7 mouse cellular contexts compared by ENCODE assay signal in the genomic region with DNA sequence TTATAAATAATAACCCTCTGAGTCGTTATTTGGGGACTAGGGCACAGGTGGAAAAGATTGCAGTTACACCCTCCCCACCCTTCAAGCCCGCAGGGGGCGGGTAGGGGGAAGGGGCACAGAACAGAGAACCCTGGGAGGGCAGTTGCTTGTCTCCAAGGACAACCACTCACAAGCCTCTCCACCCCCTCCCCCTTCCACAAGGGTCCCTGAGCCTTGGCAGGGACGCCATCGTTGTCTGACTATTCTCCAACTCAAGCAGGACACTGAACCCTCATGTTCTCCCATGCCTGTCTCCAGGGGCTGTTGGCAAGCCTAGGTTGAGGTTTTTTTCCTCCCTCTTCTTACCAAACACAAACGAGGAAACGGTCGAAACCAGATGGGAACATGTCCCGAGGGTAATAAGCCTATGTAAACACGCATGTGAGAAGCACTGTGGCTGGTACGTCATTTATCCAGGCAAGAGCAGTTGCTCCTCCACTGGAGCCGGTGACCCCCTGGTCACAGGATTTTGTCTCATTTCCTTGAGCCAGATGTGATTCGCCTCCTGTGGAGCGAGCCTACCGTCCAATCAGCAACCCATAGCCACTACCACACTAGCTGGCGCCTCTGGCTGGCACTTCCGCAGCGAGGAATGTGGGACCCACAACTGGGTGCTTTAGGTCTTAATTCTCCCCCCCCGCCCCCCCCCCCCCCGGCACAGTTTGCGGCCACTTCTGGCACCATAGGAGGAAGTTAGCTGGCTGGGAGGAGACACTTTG. TPM values are rescaled to one million over a fixed set of nuclear protein-coding genes. Genes with fewer than 3 reads are reported as not detected.
DNase-seq lines count a peak whose midpoint lies in the region; ATAC-seq and TF ChIP-seq lines count a peak whose summit lies in the region.

No protein-coding gene starts in this region.

- 0 out of 2 replicates have a peak, but pooled peaks cover 3% of the 10 kb centered on the region for H3K9me3 ChIP-seq in embryonic facial prominence, embryonic 10.5 days
- H3K9me3 ChIP-seq in heart, embryonic 12.5 days (replicated peaks), result peaks cover 7% of the 10 kb centered on the region; the same call in 1 of the 2 replicates
- H3K9me3 ChIP-seq in midbrain, embryonic 10.5 days (replicated peaks), result no peaks in the 10 kb centered on the region; the same call in 1 of the 2 replicates

- no peak overlapping the region for H3K27ac ChIP-seq in embryonic facial prominence, embryonic 10.5 days (replicated peaks)
- no peak overlapping the region for H3K27ac ChIP-seq in heart, embryonic 12.5 days (ENCODE audit: poor library complexity, severe bottlenecking)
- H3K27ac ChIP-seq in midbrain, embryonic 10.5 days (replicated peaks), result peak overlapping the region; percentile 69; the same call in 1 of the 2 replicates
- H3K27ac ChIP-seq in layer of hippocampus, adult 2 months, result no peak overlapping the region

- intact Hi-C loops in left cerebral cortex, postnatal 4 days (cut with DNase I), result no loop called here

- peak overlapping the region; percentile 37 for H3K4me3 ChIP-seq in embryonic facial prominence, embryonic 10.5 days
- H3K4me3 ChIP-seq in heart, embryonic 12.5 days, result peak overlapping the region; percentile 14
- H3K4me3 ChIP-seq in midbrain, embryonic 10.5 days, result peak overlapping the region; percentile 18
- H3K4me3 ChIP-seq in layer of hippocampus, adult 2 months, result no peak overlapping the region

- ATAC-seq in heart, embryonic 12.5 days (ENCODE audit: insufficient number of reproducible peaks, low FRiP score), result 0 out of 2 replicates have a peak, but pooled peaks have one; percentile 12

- H3K4me1 ChIP-seq in embryonic facial prominence, embryonic 10.5 days, result peaks cover 43% of the 10 kb centered on the region
- peaks cover 43% of the 10 kb centered on the region for H3K4me1 ChIP-seq in heart, embryonic 12.5 days (replicated peaks)
- peaks cover 46% of the 10 kb centered on the region for H3K4me1 ChIP-seq in midbrain, embryonic 10.5 days

- H3K27me3 ChIP-seq in embryonic facial prominence, embryonic 10.5 days (replicated peaks; ENCODE audit: low read depth, poor library complexity, severe bottlenecking), result peaks cover 44% of the 10 kb centered on the region
- peaks cover 20% of the 10 kb centered on the region for H3K27me3 ChIP-seq in heart, embryonic 12.5 days (replicated peaks)
- peaks cover 45% of the 10 kb centered on the region for H3K27me3 ChIP-seq in midbrain, embryonic 10.5 days (ENCODE audit: low read depth, poor library complexity, severe bottlenecking)

- no peak for TF ChIP-seq CTCF in layer of hippocampus, adult 2 months (conservative IDR thresholded peaks at IDR 0.05)

- peaks cover 16% of the 10 kb centered on the region for H3K36me3 ChIP-seq in embryonic facial prominence, embryonic 10.5 days (replicated peaks)
- H3K36me3 ChIP-seq in heart, embryonic 12.5 days, result peaks cover 11% of the 10 kb centered on the region; the same call in 1 of the 2 replicates
- peaks cover 11% of the 10 kb centered on the region for H3K36me3 ChIP-seq in midbrain, embryonic 10.5 days

- 15% methylated on average over 21 of the region's 21 CpGs for WGBS in embryonic facial prominence, embryonic 10.5 days
- WGBS in heart, embryonic 12.5 days, result 8% methylated on average over 18 of the region's 21 CpGs
- 21% methylated on average over 19 of the region's 21 CpGs for WGBS in midbrain, embryonic 10.5 days

- DNase-seq in embryonic facial prominence, embryonic 10.5 days (ENCODE audit: low spot score), result peak; percentile 67
- DNase-seq in kidney, postnatal 36 days, result peak; percentile 50 to 51
- DNase-seq in midbrain, embryonic 10.5 days (ENCODE audit: low spot score), result peak; percentile 34
- no peak for DNase-seq in layer of hippocampus, adult 2 months (ENCODE audit: low spot score in 2 of 2)
- DNase-seq in spleen, adult 12 weeks (ENCODE audit: low spot score), result no peak
- no peak for DNase-seq in left cerebral cortex, postnatal 4 days

- H3K9ac ChIP-seq in heart, embryonic 12.5 days, result 0 out of 2 replicates have a peak overlapping the region, but pooled peaks have one; percentile 33

- peak overlapping the region; percentile 60 for H3K4me2 ChIP-seq in heart, embryonic 12.5 days

RNA-seq across cellular contexts. Expression of a gene that starts 11.2 kb away (rescaled TPM):
- 2.1 and 2.8 TPM in 2 replicates for polyA plus RNA-seq in embryonic facial prominence, embryonic 10.5 days (2016; fragmentation: Nextera tagmentation; extraction: Ambion mirVana)
- 6.9 and 8.2 TPM in 2 replicates for polyA plus RNA-seq in heart, embryonic 12.5 days (2016; fragmentation: Nextera tagmentation; extraction: Ambion mirVana)
- 0.39 and 0.49 TPM in 2 replicates for polyA plus RNA-seq in midbrain, embryonic 10.5 days (2016; fragmentation: Nextera tagmentation; extraction: Ambion mirVana)
- 1 to 10 TPM; 1.5 to 1.7 TPM for total RNA-seq in layer of hippocampus, adult 2 months (2021)
- total RNA-seq in left cerebral cortex, postnatal 4 days (2021), result 1 to 10 TPM; 1.2 to 1.6 TPM

RNA-seq across cellular contexts. Expression of a gene that starts 37.0 kb away (rescaled TPM):
- 142 and 143 TPM in 2 replicates for polyA plus RNA-seq in embryonic facial prominence, embryonic 10.5 days (2016; fragmentation: Nextera tagmentation; extraction: Ambion mirVana)
- 86.1 and 87.1 TPM in 2 replicates for polyA plus RNA-seq in heart, embryonic 12.5 days (2016; fragmentation: Nextera tagmentation; extraction: Ambion mirVana)
- 147 and 157 TPM in 2 replicates for polyA plus RNA-seq in midbrain, embryonic 10.5 days (2016; fragmentation: Nextera tagmentation; extraction: Ambion mirVana)
- total RNA-seq in layer of hippocampus, adult 2 months (2021), result 10 to 100 TPM; 67.3 to 75.0 TPM
- total RNA-seq in left cerebral cortex, postnatal 4 days (2021), result 10 to 100 TPM; 87.7 to 90.4 TPM

Comparison
In these comparisons a context has a peak if more than half of its experiments do, and no peak if none do; other contexts are left out.
1. DNase-seq: peak in embryonic facial prominence, embryonic 10.5 days (single experiment), kidney, postnatal 36 days (2 of 2) and midbrain, embryonic 10.5 days (single experiment); none in layer of hippocampus, adult 2 months (0 of 2), spleen, adult 12 weeks (single experiment) and left cerebral cortex, postnatal 4 days (single experiment).